Mouse (Mus musculus): Measurements from ENCODE around the gene Gm20695. TPM values are rescaled to one million over a fixed set of nuclear protein-coding genes. Genes with fewer than 3 reads are reported as not detected.

Gene Gm20695
- polyA plus RNA-seq, 1 experiment from 2014 or later = 4.9 TPM

DNA sequence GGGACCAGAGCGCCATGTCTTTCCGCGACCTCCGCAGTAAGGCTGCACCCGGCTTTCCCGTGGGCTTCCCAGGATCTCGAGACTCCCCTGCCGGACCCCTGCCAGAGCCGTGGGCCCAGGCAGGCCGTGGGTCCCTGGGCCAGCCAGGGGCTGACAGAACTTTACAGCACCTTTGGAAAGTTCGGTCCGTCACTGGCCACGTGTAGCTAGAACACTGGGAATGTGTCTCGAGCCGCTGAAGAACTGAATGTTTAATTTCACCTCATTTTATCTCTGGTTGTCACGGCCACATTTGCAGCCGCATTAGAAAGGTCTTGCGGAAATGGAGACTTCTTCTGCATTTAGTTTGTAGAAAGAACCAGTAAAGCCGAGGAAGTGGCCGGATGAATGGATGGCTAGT, 24.7 kb downstream of the Gm20695 start:
- no peaks in the 10 kb centered on the region for H3K27me3 ChIP-seq (ENCODE audit: control insufficient read depth, insufficient read depth, low read length)
- H3K4me2 ChIP-seq (replicated peaks; ENCODE audit: low read depth, low read length) = peak overlapping the region; percentile 67
- no peaks in the 10 kb centered on the region; the same call in 1 of the 2 replicates for H3K36me3 ChIP-seq (ENCODE audit: control insufficient read depth, insufficient read depth, low read length)
- H3K9me3 ChIP-seq (ENCODE audit: control insufficient read depth, low read length) = no peaks in the 10 kb centered on the region
- ATAC-seq (ENCODE audit: low FRiP score) (no peak; the same call in 1 of the 2 replicates), DNase-seq (ENCODE audit: low spot score) (no peak)
- H3K9ac ChIP-seq (ENCODE audit: low read depth, low read length) = peak overlapping the region; percentile 44
- no peak overlapping the region for H3K27ac ChIP-seq (ENCODE audit: low read depth, low read length)
- WGBS = 12% methylated on average over 20 of the region's 20 CpGs
- H3K4me3 ChIP-seq (ENCODE audit: low read depth, low read length) = peak overlapping the region; percentile 48
- H3K4me1 ChIP-seq (replicated peaks; ENCODE audit: control insufficient read depth, insufficient read depth, low read length) = no peaks in the 10 kb centered on the region

DNA sequence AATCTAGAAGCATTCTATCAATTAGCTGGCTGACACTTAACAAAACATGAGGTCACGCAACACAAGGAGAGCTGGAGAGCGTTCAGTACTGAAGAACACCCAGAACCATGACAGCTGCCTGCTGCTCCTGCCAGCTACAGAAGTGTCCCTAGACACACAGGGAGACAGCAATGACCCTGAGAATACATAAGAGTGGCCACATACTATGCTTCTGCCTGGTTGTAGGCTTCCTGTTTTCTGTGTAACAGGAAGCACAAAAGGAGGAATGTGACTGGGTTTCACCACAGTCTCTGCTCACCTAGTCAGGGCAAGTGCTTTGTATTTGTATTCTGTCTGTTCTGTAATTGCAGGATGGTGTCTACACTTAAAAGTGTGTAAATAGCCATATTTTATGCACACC, 36.3 kb downstream of the Gm20695 start:
- WGBS = 94% methylated on average over 2 of the region's 2 CpGs
- Histone ChIP-seq H3K36me3 (ENCODE audit: control insufficient read depth, insufficient read depth, low read length) (no peaks in the 10 kb centered on the region), H3K27ac (ENCODE audit: low read depth, low read length) (no peak overlapping the region), H3K4me1 (replicated peaks; ENCODE audit: control insufficient read depth, insufficient read depth, low read length) (no peaks in the 10 kb centered on the region), H3K9me3 (ENCODE audit: control insufficient read depth, low read length) (no peaks in the 10 kb centered on the region), H3K27me3 (ENCODE audit: control insufficient read depth, insufficient read depth, low read length) (no peaks in the 10 kb centered on the region), H3K9ac (ENCODE audit: low read depth, low read length) (no peak overlapping the region), H3K4me2 (replicated peaks; ENCODE audit: low read depth, low read length) (no peak overlapping the region), H3K4me3 (ENCODE audit: low read depth, low read length) (no peak overlapping the region)
- ATAC-seq (ENCODE audit: low FRiP score) = no peak
- DNase-seq (ENCODE audit: low spot score) = no peak

DNA sequence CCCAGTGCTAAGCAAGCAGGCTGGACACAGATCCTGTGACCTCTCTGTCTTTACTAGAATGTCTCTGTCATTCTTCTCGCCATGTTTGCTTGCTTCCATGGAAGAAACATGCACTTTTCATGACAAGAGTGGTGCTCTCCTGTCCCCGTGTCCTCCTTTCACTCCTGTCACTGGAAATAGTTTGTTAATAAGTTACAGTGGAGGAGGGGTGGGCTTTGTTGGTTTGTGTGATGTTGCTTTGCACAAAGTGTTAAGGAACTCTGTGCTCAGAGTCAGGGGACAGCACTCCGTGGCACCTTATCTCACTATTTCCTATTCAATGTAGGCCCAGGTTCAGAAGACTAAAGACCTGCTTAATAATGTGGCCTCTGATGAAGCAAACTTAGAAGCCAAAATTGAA, 39.1 kb downstream of the Gm20695 start:
- 86% methylated on average over 3 of the region's 3 CpGs for WGBS
- Histone ChIP-seq H3K27me3 (ENCODE audit: control insufficient read depth, insufficient read depth, low read length) (no peaks in the 10 kb centered on the region), H3K27ac (ENCODE audit: low read depth, low read length) (no peak overlapping the region), H3K9ac (ENCODE audit: low read depth, low read length) (no peak overlapping the region), H3K4me3 (ENCODE audit: low read depth, low read length) (no peak overlapping the region), H3K9me3 (ENCODE audit: control insufficient read depth, low read length) (no peaks in the 10 kb centered on the region), H3K4me2 (replicated peaks; ENCODE audit: low read depth, low read length) (no peak overlapping the region), H3K36me3 (ENCODE audit: control insufficient read depth, insufficient read depth, low read length) (no peaks in the 10 kb centered on the region), H3K4me1 (replicated peaks; ENCODE audit: control insufficient read depth, insufficient read depth, low read length) (no peaks in the 10 kb centered on the region)
- no peak for ATAC-seq (ENCODE audit: low FRiP score)
- no peak for DNase-seq (ENCODE audit: low spot score)

DNA sequence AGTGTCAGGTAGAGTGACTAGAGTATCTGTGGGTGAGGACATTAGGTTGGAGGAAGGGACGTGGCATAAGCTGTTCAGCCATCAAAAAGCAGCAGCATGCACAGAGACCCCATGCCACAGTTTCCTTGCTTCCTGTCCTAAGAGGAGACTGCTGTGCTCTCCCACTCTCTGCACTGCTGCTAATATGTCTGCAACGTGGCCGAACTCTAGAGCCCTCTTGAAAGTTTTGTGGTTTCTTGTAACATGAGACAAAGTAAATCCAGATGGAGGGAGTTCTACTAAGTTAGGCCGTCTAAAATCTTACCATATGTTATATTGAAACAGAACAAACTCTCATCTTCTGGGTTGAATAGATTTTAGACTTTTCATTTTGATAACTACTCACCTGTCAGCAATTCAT, 39.5 kb downstream of the Gm20695 start:
- Histone ChIP-seq H3K4me2 (replicated peaks; ENCODE audit: low read depth, low read length) (no peak overlapping the region), H3K9me3 (ENCODE audit: control insufficient read depth, low read length) (no peaks in the 10 kb centered on the region), H3K9ac (ENCODE audit: low read depth, low read length) (no peak overlapping the region), H3K4me1 (replicated peaks; ENCODE audit: control insufficient read depth, insufficient read depth, low read length) (no peaks in the 10 kb centered on the region), H3K27ac (ENCODE audit: low read depth, low read length) (no peak overlapping the region), H3K4me3 (ENCODE audit: low read depth, low read length) (no peak overlapping the region), H3K27me3 (ENCODE audit: control insufficient read depth, insufficient read depth, low read length) (no peaks in the 10 kb centered on the region), H3K36me3 (ENCODE audit: control insufficient read depth, insufficient read depth, low read length) (no peaks in the 10 kb centered on the region)
- WGBS = 73% methylated on average over 4 of the region's 4 CpGs
- peak; percentile 3 for DNase-seq (ENCODE audit: low spot score)
- ATAC-seq (ENCODE audit: low FRiP score) = no peak

DNA sequence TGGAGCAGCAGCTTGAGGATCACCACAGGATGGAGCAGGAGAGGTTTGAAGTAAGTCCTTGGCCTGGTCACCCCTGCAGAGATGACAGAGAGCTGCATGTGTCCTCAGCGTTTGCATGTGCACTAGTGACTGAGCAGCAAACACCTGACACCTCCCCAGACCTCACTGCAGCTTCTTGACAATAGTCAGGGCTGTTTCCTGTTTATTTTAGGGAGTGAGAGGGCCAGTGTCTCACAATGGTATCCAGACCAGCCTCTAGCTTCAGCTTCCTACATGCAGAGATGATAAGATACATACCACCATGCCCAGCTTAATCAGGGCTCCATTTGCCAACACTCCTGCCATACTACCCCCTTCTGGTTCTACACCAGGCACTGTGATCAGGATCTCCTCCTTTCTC, 44.1 kb downstream of the Gm20695 start:
- H3K4me3 ChIP-seq (ENCODE audit: low read depth, low read length) = no peak overlapping the region
- no peaks in the 10 kb centered on the region for H3K36me3 ChIP-seq (ENCODE audit: control insufficient read depth, insufficient read depth, low read length)
- H3K4me2 ChIP-seq (replicated peaks; ENCODE audit: low read depth, low read length) = no peak overlapping the region
- ATAC-seq (ENCODE audit: low FRiP score) = no peak
- no peak overlapping the region for H3K9ac ChIP-seq (ENCODE audit: low read depth, low read length)
- H3K27me3 ChIP-seq (ENCODE audit: control insufficient read depth, insufficient read depth, low read length) = no peaks in the 10 kb centered on the region
- H3K9me3 ChIP-seq (ENCODE audit: control insufficient read depth, low read length) = no peaks in the 10 kb centered on the region
- 81% methylated on average over 1 of the region's 1 CpGs for WGBS
- DNase-seq (ENCODE audit: low spot score) = no peak
- H3K27ac ChIP-seq (ENCODE audit: low read depth, low read length) = no peak overlapping the region
- no peaks in the 10 kb centered on the region for H3K4me1 ChIP-seq (replicated peaks; ENCODE audit: control insufficient read depth, insufficient read depth, low read length)

DNA sequence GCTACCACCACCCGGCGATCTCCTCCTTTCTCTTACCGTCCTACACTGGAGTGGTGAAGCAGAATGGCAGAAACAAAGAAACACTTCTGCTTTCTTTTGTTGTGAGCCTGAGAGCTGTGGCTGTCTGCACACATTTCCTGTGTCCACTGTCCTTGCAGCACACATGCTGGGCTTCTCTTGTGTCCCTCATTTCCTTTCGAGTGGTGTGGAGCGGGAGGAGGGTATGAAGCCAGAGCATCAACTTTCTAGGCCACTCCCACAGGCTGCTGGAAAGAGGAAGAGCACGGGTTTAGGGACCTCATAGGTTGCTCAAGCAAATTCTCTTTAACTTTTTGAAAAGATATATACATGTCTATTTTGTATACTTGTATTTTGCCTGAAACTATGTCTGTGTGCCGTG, 44.7 kb downstream of the Gm20695 start:
- 77% methylated on average over 7 of the region's 7 CpGs for WGBS
- Histone ChIP-seq H3K4me1 (replicated peaks; ENCODE audit: control insufficient read depth, insufficient read depth, low read length) (no peaks in the 10 kb centered on the region), H3K36me3 (ENCODE audit: control insufficient read depth, insufficient read depth, low read length) (no peaks in the 10 kb centered on the region), H3K4me2 (replicated peaks; ENCODE audit: low read depth, low read length) (no peak overlapping the region), H3K27ac (ENCODE audit: low read depth, low read length) (no peak overlapping the region), H3K9ac (ENCODE audit: low read depth, low read length) (no peak overlapping the region), H3K9me3 (ENCODE audit: control insufficient read depth, low read length) (no peaks in the 10 kb centered on the region), H3K4me3 (ENCODE audit: low read depth, low read length) (no peak overlapping the region), H3K27me3 (ENCODE audit: control insufficient read depth, insufficient read depth, low read length) (no peaks in the 10 kb centered on the region)
- no peak for DNase-seq (ENCODE audit: low spot score)
- ATAC-seq (ENCODE audit: low FRiP score) = no peak

DNA sequence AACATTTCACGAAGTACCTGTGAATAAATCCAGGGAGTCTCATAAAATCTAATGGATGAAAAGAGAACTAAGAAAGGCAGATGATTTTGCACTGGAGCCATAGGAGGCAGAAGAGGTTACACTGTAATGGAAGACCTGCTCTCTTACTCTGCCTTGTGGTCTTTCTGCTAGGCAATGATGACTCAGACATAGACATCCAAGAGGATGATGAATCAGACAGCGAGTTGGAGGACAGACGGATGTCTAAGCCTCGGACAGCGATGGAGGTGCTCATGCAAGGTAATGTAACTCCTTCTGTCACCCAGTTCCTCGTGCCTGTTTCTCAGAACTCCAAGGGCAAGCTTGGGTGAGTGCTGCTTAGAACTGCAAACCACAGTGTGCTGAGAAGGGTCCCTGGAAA, 49.1 kb downstream of the Gm20695 start:
- H3K27me3 ChIP-seq (ENCODE audit: control insufficient read depth, insufficient read depth, low read length) = no peaks in the 10 kb centered on the region
- H3K4me3 ChIP-seq (ENCODE audit: low read depth, low read length) = no peak overlapping the region
- 97% methylated on average over 6 of the region's 6 CpGs for WGBS
- H3K4me2 ChIP-seq (replicated peaks; ENCODE audit: low read depth, low read length) = no peak overlapping the region
- no peak overlapping the region for H3K27ac ChIP-seq (ENCODE audit: low read depth, low read length)
- no peaks in the 10 kb centered on the region for H3K9me3 ChIP-seq (ENCODE audit: control insufficient read depth, low read length)
- no peaks in the 10 kb centered on the region; the same call in 1 of the 2 replicates for H3K36me3 ChIP-seq (ENCODE audit: control insufficient read depth, insufficient read depth, low read length)
- DNase-seq (ENCODE audit: low spot score) = no peak
- no peaks in the 10 kb centered on the region for H3K4me1 ChIP-seq (replicated peaks; ENCODE audit: control insufficient read depth, insufficient read depth, low read length)
- ATAC-seq (ENCODE audit: low FRiP score) = no peak
- H3K9ac ChIP-seq (ENCODE audit: low read depth, low read length) = no peak overlapping the region

DNA sequence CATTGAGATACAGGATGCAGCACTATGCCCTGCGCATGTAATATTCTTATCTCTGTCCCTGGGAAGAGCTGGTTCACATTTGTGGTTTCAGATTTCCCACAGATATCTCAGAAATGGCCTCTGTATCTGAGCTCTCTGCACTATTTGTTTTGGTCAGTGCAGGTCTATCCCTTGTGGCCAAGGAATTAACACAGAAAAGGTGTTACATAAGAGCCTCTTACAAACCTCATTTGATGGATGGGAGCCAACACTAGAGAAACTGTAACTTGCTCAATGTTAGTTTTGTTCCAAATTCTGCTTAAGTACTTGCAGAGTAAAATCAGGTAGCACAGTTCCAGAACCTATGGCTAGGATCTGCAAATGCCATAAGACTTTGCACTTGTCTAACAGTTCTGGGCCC, 49.6 kb downstream of the Gm20695 start:
- H3K4me1 ChIP-seq (replicated peaks; ENCODE audit: control insufficient read depth, insufficient read depth, low read length) = no peaks in the 10 kb centered on the region
- no peaks in the 10 kb centered on the region for H3K9me3 ChIP-seq (ENCODE audit: control insufficient read depth, low read length)
- DNase-seq (ENCODE audit: low spot score) = no peak
- no peaks in the 10 kb centered on the region; the same call in 1 of the 2 replicates for H3K36me3 ChIP-seq (ENCODE audit: control insufficient read depth, insufficient read depth, low read length)
- no peak overlapping the region for H3K9ac ChIP-seq (ENCODE audit: low read depth, low read length)
- no peak overlapping the region for H3K4me3 ChIP-seq (ENCODE audit: low read depth, low read length)
- no peak overlapping the region for H3K27ac ChIP-seq (ENCODE audit: low read depth, low read length)
- no peak overlapping the region for H3K4me2 ChIP-seq (replicated peaks; ENCODE audit: low read depth, low read length)
- H3K27me3 ChIP-seq (ENCODE audit: control insufficient read depth, insufficient read depth, low read length) = no peaks in the 10 kb centered on the region
- ATAC-seq (ENCODE audit: low FRiP score) = no peak
- WGBS = 93% methylated on average over 1 of the region's 1 CpGs

DNA sequence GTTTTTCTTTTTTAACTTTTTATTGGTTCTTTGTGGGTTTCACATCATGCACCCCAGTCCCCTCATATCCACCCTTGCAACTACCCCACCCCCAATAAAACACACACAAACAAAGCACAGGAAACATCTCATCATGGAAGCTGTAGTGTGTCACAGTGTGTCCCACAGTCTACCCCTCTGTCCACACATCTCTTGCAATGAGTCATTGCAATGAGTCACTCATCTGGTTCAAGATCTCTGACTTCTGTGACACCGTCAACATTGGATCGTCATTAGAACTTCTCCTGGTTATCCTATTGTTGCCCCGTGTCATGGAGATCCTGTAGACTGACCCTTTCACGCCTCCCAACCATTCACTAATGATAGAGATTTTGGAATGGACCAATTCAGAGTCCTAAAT, 50.3 kb downstream of the Gm20695 start:
- Histone ChIP-seq H3K9me3 (ENCODE audit: control insufficient read depth, low read length) (no peaks in the 10 kb centered on the region), H3K4me1 (replicated peaks; ENCODE audit: control insufficient read depth, insufficient read depth, low read length) (no peaks in the 10 kb centered on the region), H3K4me2 (replicated peaks; ENCODE audit: low read depth, low read length) (no peak overlapping the region), H3K9ac (ENCODE audit: low read depth, low read length) (no peak overlapping the region), H3K27me3 (ENCODE audit: control insufficient read depth, insufficient read depth, low read length) (no peaks in the 10 kb centered on the region), H3K36me3 (ENCODE audit: control insufficient read depth, insufficient read depth, low read length) (no peaks in the 10 kb centered on the region; the same call in 1 of the 2 replicates), H3K4me3 (ENCODE audit: low read depth, low read length) (no peak overlapping the region), H3K27ac (ENCODE audit: low read depth, low read length) (no peak overlapping the region)
- no peak for DNase-seq (ENCODE audit: low spot score)
- 85% methylated on average over 4 of the region's 4 CpGs for WGBS
- ATAC-seq (ENCODE audit: low FRiP score) = no peak

All from hindbrain, embryonic 11.5 days (tissue).